Mouse (Mus musculus) heart, adult 9 months (tissue): Measurements from ENCODE around the gene Olfr1126.
"Not testable (repeated sequence)": the region's sequence is repeated elsewhere in the genome, so short reads cannot be mapped to it uniquely, and the experiment has no call there.

Experiments
- DNase-seq, 2 experiments: peaks; one replicate each; pipeline ENCODE4 v3.0.0; 2022; ENCODE audit warnings: low spot score in 2 of 2

Gene Olfr1126

DNA sequence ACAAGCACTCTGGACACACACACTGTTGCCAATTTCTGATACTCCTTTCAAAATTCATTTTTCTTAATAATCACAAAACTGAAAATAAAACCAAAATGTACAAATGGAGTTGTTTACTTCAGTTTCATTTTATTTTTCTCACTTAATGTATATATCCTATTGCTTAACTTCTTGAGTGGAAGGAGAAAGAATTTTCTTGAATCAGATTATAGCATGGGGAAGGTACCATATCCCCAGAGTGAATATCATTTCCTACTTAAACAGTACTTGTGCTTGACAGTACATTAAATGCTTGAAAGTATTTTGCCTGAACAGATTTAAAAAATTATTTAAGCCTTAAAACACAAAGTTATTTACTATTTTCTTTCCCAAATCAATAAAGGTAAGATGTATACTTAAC, at the start of gene Olfr1126:
Gene Olfr1126, plus strand, starts transcription at position 301 of the 400 bp plus-strand sequence.
- no peak for DNase-seq

GRCm38 (mm10) chr2:87416335-87416734, 37.4 kb upstream of the Olfr1126 start, which contains the start of gene Olfr1123:
Olfr1123 (plus strand) TSS chr2:87416635.
- no peak for DNase-seq

GRCm38 (mm10) chr2:87429975-87430374, 23.8 kb upstream of the Olfr1126 start, which contains the start of gene Olfr1124:
Olfr1124 (plus strand) TSS chr2:87430275.
- no peak for DNase-seq

- no peak for DNase-seq
These were observed 16.0 kb upstream of the Olfr1126 start for GRCm38 (mm10) chr2:87437731-87438130.

- no peak for DNase-seq
These were observed 8.0 kb downstream of the Olfr1126 start for GRCm38 (mm10) chr2:87461769-87462168.

- no peak for DNase-seq
These were observed 26.4 kb downstream of the Olfr1126 start for GRCm38 (mm10) chr2:87480207-87480606.

DNA sequence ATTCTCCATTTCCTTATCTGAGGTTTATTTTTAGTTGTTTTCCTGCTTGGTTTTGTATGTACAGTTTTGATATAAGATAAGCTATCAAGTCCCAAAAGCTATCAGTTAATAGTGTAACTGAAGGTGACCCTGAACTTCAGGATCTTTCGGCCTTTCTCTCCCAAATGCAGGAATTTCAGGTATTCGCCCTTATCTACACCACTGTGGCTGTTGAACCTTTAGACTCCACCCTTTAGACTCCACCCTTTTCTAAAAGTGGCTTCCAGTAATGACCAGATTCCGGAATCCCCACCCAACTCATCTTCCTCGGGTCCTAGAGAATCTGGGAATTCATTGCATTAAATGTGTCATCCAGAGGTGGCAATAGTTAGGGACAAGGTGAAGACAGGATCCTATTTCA, 27.4 kb downstream of the Olfr1126 start:
- DNase-seq = no peak

DNA sequence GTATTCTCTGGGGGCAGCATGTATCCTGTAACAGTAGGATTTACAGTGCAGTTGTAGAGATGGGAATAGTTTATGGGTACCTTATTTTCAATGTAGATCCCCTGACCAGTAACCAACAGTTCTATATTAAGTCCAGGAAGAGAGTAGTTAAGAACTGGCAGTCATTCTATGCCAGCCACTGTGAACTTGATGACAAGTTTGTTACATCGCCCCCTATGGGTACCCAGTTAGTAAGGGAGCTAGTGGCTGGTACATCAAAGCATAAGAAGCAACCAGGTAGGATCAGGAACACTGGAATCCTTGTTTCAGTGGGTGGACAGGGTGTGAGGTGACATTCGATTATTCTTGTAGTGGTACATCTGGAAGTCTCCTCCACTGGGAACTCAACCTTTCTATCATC, 28.5 kb downstream of the Olfr1126 start:
- DNase-seq = no peak

DNA sequence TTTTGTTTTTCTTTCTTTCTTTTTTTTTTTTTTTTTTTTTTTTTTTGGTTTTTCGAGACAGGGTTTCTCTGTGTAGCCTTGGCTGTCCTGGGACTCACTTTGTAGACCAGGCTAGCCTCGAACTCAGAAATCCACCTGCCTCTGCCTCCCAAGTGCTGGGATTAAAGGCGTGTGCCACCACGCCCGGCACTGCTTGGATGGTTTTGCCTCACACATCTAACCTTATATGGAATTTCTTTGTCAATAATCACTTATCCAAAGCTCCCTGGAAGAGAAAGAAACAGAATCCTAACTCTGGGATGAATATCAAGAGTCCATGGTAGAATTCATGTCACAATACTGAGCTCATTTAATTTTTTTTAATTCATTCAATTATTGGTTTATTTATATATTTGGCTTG, 43.2 kb downstream of the Olfr1126 start, which contains the start of gene Pramel7:
Gene Pramel7, minus strand, starts transcription at position 101 of the 400 bp plus-strand sequence.
- not testable (repeated sequence) for DNase-seq

DNA sequence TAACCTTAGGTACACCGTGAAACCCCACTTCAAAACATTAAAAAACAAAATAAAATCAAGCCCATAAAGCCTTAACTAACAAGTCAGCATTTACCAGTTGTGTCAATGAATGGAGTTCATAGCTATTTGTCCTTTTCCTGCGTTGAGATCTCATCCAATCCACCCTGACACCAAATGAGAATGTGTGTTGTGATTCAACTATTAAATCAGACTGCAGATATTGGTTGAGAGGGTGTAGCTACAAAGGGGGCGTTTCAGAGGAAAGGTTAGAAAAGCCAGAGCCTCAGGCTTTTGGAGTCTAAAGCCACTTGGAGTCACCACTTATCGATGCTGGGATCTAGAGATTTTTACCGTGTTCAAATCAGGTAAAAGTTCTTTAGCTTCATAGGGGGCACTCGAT, 52.5 kb downstream of the Olfr1126 start, which contains the start of gene Pramel6:
Gene Pramel6, plus strand, starts transcription at position 301 of the 400 bp plus-strand sequence.
- no peak for DNase-seq
